Mouse (Mus musculus): ENCODE measurements around the gene Dexi. TPM values are rescaled to one million over a fixed set of nuclear protein-coding genes. Genes with fewer than 3 reads are reported as not detected.
A peak's percentile ranks its signal among the peaks of the same experiment; 100 is the strongest.

The Dexi gene
- polyA plus RNA-seq, 1 experiment from 2014 or later = 2.9 TPM

DNA sequence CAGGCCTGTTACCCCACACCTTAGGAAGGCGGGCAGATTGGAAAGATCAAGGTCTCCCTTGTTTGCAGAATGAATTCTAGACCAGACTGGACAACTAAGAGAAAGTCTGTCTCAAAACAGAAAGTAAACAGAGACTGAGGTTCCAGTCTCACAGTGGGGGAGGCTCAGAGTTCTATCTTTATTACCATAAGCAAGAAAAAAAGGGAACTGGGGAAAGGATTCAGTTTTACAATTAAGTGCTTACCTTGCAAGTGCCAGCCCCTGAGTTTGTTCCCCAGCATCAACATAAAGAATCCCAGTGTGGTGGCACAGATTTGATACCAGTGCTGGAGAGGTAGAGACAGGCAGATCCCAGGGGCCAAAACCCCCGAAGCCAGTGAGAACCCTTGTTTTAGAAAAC is 66.9 kb downstream of the Dexi start:
- Histone ChIP-seq H3K9me3 (ENCODE audit: control insufficient read depth, low read length) (no peaks in the 10 kb centered on the region), H3K4me2 (ENCODE audit: low read depth, low read length) (no peak overlapping the region), H3K27me3 (replicated peaks; ENCODE audit: control insufficient read depth, insufficient read depth, low read length) (no peaks in the 10 kb centered on the region), H3K27ac (ENCODE audit: low read length) (no peak overlapping the region), H3K4me3 (ENCODE audit: low read length) (no peak overlapping the region), H3K4me1 (ENCODE audit: control insufficient read depth, insufficient read depth, low read length) (no peaks in the 10 kb centered on the region), H3K36me3 (ENCODE audit: control insufficient read depth, insufficient read depth, low read length) (no peaks in the 10 kb centered on the region), H3K9ac (ENCODE audit: low read depth, low read length) (no peak overlapping the region)
- 67% methylated on average over 2 of the region's 2 CpGs for WGBS
- no peak for ATAC-seq

DNA sequence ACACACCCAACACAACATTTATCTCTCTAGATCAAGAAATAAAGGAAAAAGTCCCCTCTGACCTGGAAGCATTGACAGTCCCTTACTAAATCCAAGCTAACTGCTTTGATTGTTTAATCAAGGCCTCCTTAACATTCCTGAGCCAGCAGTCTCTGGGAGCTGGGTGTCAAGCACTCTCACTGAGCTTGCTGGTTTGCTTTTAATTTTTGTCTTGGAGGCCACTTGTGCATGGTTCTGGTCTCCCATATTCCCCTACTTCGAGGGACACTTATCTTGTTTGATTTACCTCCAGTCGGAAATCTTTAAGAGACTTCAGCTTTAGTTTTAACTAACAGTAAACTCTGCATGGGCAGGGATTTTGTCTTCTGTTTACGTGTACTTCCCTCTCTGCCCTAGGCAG is 67.9 kb downstream of the Dexi start:
- WGBS = 35% methylated on average over 3 of the region's 3 CpGs
- Histone ChIP-seq H3K4me1 (ENCODE audit: control insufficient read depth, insufficient read depth, low read length) (no peaks in the 10 kb centered on the region), H3K9me3 (ENCODE audit: control insufficient read depth, low read length) (no peaks in the 10 kb centered on the region), H3K4me2 (ENCODE audit: low read depth, low read length) (no peak overlapping the region), H3K9ac (ENCODE audit: low read depth, low read length) (no peak overlapping the region), H3K4me3 (ENCODE audit: low read length) (no peak overlapping the region), H3K27me3 (replicated peaks; ENCODE audit: control insufficient read depth, insufficient read depth, low read length) (no peaks in the 10 kb centered on the region), H3K27ac (ENCODE audit: low read length) (no peak overlapping the region), H3K36me3 (ENCODE audit: control insufficient read depth, insufficient read depth, low read length) (no peaks in the 10 kb centered on the region)
- ATAC-seq = no peak

DNA sequence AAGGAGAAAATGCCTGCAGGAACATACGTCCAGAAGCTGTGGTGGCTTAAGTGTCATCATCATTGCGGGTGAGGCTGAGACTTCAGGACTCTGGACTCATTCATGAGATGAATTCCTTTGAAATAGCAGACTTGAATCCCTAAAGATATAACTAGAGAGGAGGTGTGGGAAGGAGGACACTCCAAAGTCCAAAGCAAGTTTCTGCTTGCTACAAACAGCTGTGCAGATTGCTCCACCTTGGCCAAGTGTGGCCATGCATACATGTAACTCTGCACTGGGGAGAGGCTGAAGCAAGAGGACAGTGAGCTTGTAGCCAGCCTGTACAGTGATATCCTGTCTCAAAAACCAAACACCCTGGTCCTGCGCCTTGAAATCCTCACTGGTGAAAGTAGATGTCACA is 70.9 kb downstream of the Dexi start:
- Histone ChIP-seq H3K9me3 (ENCODE audit: control insufficient read depth, low read length) (no peaks in the 10 kb centered on the region), H3K4me2 (ENCODE audit: low read depth, low read length) (no peak overlapping the region), H3K4me1 (ENCODE audit: control insufficient read depth, insufficient read depth, low read length) (no peaks in the 10 kb centered on the region), H3K9ac (ENCODE audit: low read depth, low read length) (no peak overlapping the region), H3K27ac (ENCODE audit: low read length) (peak overlapping the region; percentile 63), H3K27me3 (replicated peaks; ENCODE audit: control insufficient read depth, insufficient read depth, low read length) (no peaks in the 10 kb centered on the region), H3K4me3 (ENCODE audit: low read length) (no peak overlapping the region), H3K36me3 (ENCODE audit: control insufficient read depth, insufficient read depth, low read length) (no peaks in the 10 kb centered on the region)
- WGBS = 76% methylated on average over 3 of the region's 3 CpGs
- ATAC-seq = peak; percentile 95

DNA sequence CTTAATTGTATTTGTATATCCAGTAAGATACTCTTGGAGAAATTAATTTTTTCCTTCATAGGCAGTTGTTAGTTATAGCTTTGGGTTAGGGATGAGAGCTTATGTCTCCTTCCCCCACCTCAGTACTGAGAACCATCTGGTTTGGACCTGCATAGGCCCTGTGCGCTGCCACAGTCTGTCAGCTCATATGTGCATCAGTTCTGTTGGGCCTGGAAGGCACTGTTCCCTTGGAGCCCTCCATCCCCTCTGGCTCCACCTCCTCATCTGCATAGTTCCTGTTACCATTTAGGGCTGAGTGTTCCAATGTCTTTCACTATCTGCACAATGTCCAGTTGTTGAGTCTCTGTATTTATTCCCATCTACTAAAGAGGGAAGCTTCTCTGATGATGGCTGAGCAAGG is 74.7 kb downstream of the Dexi start:
- no peak overlapping the region for H3K9ac ChIP-seq (ENCODE audit: low read depth, low read length)
- no peak for ATAC-seq
- H3K9me3 ChIP-seq (ENCODE audit: control insufficient read depth, low read length) = no peaks in the 10 kb centered on the region
- H3K4me3 ChIP-seq (ENCODE audit: low read length) = no peak overlapping the region
- no peak overlapping the region for H3K27ac ChIP-seq (ENCODE audit: low read length)
- H3K4me2 ChIP-seq (ENCODE audit: low read depth, low read length) = no peak overlapping the region
- no peaks in the 10 kb centered on the region for H3K27me3 ChIP-seq (replicated peaks; ENCODE audit: control insufficient read depth, insufficient read depth, low read length)
- 70% methylated on average over 1 of the region's 1 CpGs for WGBS
- H3K4me1 ChIP-seq (ENCODE audit: control insufficient read depth, insufficient read depth, low read length) = 0 out of 2 replicates have a peak, but pooled peaks cover 3% of the 10 kb centered on the region
- no peaks in the 10 kb centered on the region for H3K36me3 ChIP-seq (ENCODE audit: control insufficient read depth, insufficient read depth, low read length)

DNA sequence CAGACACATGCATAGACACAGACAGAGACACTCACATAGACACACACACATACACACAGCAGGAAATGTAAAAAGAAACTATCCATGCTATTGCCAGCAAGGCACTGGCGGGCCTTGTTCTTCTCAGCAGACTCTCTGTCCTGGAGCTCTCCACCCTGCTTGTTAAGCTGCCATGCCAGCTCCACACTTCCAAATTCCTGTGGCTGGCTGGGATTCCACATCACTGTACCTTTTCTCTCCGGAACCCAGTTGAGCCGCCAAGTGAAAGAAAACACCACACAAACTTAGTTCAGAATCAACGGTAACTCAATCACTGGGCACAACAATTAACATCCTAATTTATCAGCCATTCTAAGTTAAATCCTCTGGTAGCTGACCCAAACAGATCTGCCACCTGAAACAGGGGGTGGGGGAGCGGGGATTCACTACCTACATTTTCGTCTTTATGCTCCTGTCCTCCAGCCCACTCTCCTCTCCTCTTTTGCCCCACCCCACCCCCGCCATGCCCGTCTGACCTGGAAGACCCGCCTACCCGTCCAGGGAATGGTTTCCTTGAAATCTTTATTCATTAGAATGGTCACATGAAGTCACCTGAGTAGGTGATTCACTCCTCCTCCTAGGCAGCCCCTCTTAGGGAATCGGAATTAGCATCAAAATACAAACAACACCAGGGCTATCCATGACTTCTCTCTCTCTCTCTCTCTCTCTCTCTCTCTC is 75.3 kb downstream of the Dexi start:
- ATAC-seq = no peak
- Histone ChIP-seq H3K4me2 (ENCODE audit: low read depth, low read length) (no peak overlapping the region), H3K4me3 (ENCODE audit: low read length) (no peak overlapping the region), H3K36me3 (ENCODE audit: control insufficient read depth, insufficient read depth, low read length) (no peaks in the 10 kb centered on the region), H3K9ac (ENCODE audit: low read depth, low read length) (no peak overlapping the region), H3K27me3 (replicated peaks; ENCODE audit: control insufficient read depth, insufficient read depth, low read length) (no peaks in the 10 kb centered on the region), H3K27ac (ENCODE audit: low read length) (no peak overlapping the region), H3K9me3 (ENCODE audit: control insufficient read depth, low read length) (no peaks in the 10 kb centered on the region), H3K4me1 (ENCODE audit: control insufficient read depth, insufficient read depth, low read length) (0 out of 2 replicates have a peak, but pooled peaks cover 3% of the 10 kb centered on the region)
- WGBS = 43% methylated on average over 11 of the region's 11 CpGs

DNA sequence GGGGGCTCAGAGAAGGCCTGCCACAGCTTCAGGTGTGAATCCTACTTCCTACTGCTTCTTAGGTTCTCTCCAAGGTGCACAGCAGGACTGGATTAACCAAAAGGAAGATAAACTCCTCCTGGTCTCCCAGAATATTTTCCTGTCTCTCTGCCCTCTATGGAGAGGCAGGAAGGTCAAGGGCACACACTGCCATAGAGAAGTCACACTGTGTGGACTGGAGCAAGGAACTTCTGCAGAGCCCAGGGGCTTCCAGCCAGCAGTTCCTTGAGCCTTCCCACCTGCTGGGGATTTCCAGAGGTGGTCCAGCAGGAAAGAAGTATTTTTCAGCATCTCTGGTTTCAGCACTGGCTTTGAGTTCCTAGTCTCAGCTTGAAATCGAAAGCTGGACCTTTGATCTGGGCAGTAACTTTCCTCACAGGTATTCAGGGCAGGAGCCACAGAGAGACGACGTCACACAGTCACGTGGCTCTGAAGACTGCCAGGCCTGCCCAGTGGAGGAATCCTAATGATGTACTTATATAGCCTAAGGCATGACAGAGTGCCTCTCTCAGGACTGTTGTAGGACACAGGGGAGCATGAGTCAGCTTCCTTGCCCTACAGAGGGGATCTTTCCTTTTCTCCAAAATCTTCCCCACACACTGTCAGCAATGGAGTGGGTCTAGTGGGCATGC is 77.7 kb downstream of the Dexi start:
- 17% methylated on average over 4 of the region's 4 CpGs for WGBS
- H3K4me3 ChIP-seq (ENCODE audit: low read length) = no peak overlapping the region
- H3K27ac ChIP-seq (ENCODE audit: low read length) = no peak overlapping the region
- H3K27me3 ChIP-seq (replicated peaks; ENCODE audit: control insufficient read depth, insufficient read depth, low read length) = no peaks in the 10 kb centered on the region
- H3K9ac ChIP-seq (ENCODE audit: low read depth, low read length) = no peak overlapping the region
- 0 out of 2 replicates have a peak, but pooled peaks cover 3% of the 10 kb centered on the region for H3K4me1 ChIP-seq (ENCODE audit: control insufficient read depth, insufficient read depth, low read length)
- peak; percentile 96 for ATAC-seq
- no peaks in the 10 kb centered on the region for H3K9me3 ChIP-seq (ENCODE audit: control insufficient read depth, low read length)
- no peaks in the 10 kb centered on the region for H3K36me3 ChIP-seq (ENCODE audit: control insufficient read depth, insufficient read depth, low read length)
- H3K4me2 ChIP-seq (ENCODE audit: low read depth, low read length) = no peak overlapping the region

DNA sequence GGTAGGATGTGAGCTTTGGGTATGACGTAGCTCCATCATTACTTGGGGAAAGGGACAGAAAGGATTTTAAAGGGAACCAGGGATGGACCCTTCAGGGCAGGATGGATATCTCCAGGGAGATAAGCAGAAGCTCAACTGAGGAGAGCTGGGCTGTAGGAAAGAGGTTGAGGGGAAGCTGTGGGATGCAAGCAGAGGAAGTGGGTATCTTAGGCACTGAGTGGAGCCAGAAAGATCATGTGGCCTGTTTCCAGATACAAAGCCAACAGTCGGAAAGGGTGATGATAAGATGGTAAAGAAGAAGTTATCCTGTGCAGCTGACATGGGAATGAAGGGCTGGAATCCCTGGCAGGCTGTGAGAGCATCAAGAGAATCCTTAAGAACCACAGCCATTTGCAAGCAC is 81.7 kb downstream of the Dexi start:
- WGBS = 84% methylated on average over 2 of the region's 2 CpGs
- no peak for ATAC-seq
- no peaks in the 10 kb centered on the region for H3K36me3 ChIP-seq (ENCODE audit: control insufficient read depth, insufficient read depth, low read length)
- no peak overlapping the region for H3K27ac ChIP-seq (ENCODE audit: low read length)
- no peaks in the 10 kb centered on the region for H3K9me3 ChIP-seq (ENCODE audit: control insufficient read depth, low read length)
- no peak overlapping the region for H3K4me2 ChIP-seq (ENCODE audit: low read depth, low read length)
- no peak overlapping the region for H3K9ac ChIP-seq (ENCODE audit: low read depth, low read length)
- no peak overlapping the region for H3K4me3 ChIP-seq (ENCODE audit: low read length)
- H3K4me1 ChIP-seq (ENCODE audit: control insufficient read depth, insufficient read depth, low read length) = 0 out of 2 replicates have a peak, but pooled peaks cover 3% of the 10 kb centered on the region
- H3K27me3 ChIP-seq (replicated peaks; ENCODE audit: control insufficient read depth, insufficient read depth, low read length) = no peaks in the 10 kb centered on the region

DNA sequence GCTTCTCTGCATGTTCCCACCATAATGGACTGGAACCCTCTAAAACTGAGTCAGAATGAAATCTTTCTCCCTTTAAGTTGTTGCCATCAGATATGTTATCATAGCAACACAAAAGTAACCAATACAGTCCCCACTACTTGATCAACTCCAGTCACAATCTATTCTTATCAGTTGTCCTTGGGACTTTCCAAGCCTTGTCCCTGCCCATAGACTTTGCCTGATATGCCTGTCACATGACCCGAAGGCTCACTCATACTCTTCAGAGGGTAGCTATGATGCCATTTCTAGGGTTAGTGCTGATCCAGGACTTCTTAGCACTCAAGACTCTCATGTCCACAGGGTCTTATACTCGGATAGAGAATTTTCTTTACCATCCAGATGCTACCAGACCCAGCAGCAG is 82.7 kb downstream of the Dexi start:
- no peaks in the 10 kb centered on the region for H3K36me3 ChIP-seq (ENCODE audit: control insufficient read depth, insufficient read depth, low read length)
- H3K27ac ChIP-seq (ENCODE audit: low read length) = no peak overlapping the region
- ATAC-seq = peak; percentile 88
- no peaks in the 10 kb centered on the region for H3K9me3 ChIP-seq (ENCODE audit: control insufficient read depth, low read length)
- WGBS = 61% methylated on average over 2 of the region's 2 CpGs
- 0 out of 2 replicates have a peak, but pooled peaks cover 5% of the 10 kb centered on the region for H3K4me1 ChIP-seq (ENCODE audit: control insufficient read depth, insufficient read depth, low read length)
- H3K9ac ChIP-seq (ENCODE audit: low read depth, low read length) = no peak overlapping the region
- H3K4me3 ChIP-seq (ENCODE audit: low read length) = no peak overlapping the region
- no peaks in the 10 kb centered on the region for H3K27me3 ChIP-seq (replicated peaks; ENCODE audit: control insufficient read depth, insufficient read depth, low read length)
- H3K4me2 ChIP-seq (ENCODE audit: low read depth, low read length) = no peak overlapping the region

DNA sequence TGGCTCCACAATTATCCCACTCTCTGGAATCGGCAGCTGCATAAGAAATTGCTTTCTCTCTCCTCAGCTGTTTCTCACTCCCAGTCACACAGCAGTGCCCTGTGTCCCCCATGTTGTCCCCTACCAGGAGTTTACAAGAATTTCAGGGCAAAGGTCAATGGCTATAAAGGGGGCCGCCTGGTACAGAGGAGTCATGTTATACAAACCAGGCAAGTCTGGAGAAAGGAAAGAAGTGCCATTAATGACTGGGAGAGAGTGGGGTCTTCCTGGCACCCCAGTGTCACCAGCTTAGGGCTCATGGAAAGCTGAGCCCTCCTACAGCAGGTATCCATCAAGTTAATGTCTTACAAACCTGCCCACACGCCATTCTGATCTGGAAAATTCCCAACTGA is 88.3 kb downstream of the Dexi start:
- H3K36me3 ChIP-seq (ENCODE audit: control insufficient read depth, insufficient read depth, low read length) = no peaks in the 10 kb centered on the region
- H3K4me3 ChIP-seq (ENCODE audit: low read length) = no peak overlapping the region
- no peaks in the 10 kb centered on the region for H3K27me3 ChIP-seq (replicated peaks; ENCODE audit: control insufficient read depth, insufficient read depth, low read length)
- H3K9me3 ChIP-seq (ENCODE audit: control insufficient read depth, low read length) = no peaks in the 10 kb centered on the region
- no peak overlapping the region for H3K4me2 ChIP-seq (ENCODE audit: low read depth, low read length)
- peak overlapping the region; percentile 9 for H3K27ac ChIP-seq (ENCODE audit: low read length)
- ATAC-seq = peak; percentile 85
- H3K4me1 ChIP-seq (ENCODE audit: control insufficient read depth, insufficient read depth, low read length) = peaks cover 8% of the 10 kb centered on the region
- 18% methylated on average over 3 of the region's 3 CpGs for WGBS
- no peak overlapping the region for H3K9ac ChIP-seq (ENCODE audit: low read depth, low read length)

Data from intestine, embryonic 16.5 days (tissue).